Mouse (Mus musculus) stomach, postnatal 0 days (tissue): Measurements from ENCODE around the gene Taok3. TPM values are rescaled to one million over a fixed set of nuclear protein-coding genes. Genes with fewer than 3 reads are reported as not detected.
A peak's percentile ranks its signal among the peaks of the same experiment; 100 is the strongest.

Experiments
- ATAC-seq: fragments of 200-750 bp; cut with Nextera tagmentation; 2 replicates; pipeline ENCODE4 v1.8.0; 2017; ENCODE audit not compliant: low FRiP score, low TSS enrichment
- DNase-seq: peaks from one replicate; pipeline ENCODE4 v3.0.0-alpha.2; 2016; ENCODE audit warnings: low spot score
- H3K27ac ChIP-seq: fragments of 300-500 bp; sonication (generic); replicated peaks from 2 replicates; pipeline ENCODE4 v1.5.1; 2014; ENCODE audit warnings: mild to moderate bottlenecking, control low read depth
- H3K27me3 ChIP-seq: fragments of 300-500 bp; sonication (generic); 2 replicates; pipeline ENCODE4 v1.6.1; 2014; ENCODE audit warnings: low read length; ENCODE audit not compliant: control insufficient read depth, insufficient read depth
- H3K36me3 ChIP-seq: fragments of 300-500 bp; sonication (generic); 2 replicates; pipeline ENCODE4 v1.6.1; 2014; ENCODE audit warnings: low read length, mixed read lengths; ENCODE audit not compliant: control insufficient read depth, insufficient read depth
- H3K4me1 ChIP-seq: fragments of 300-500 bp; sonication (generic); replicated peaks from 2 replicates; pipeline ENCODE4 v1.6.1; 2014; ENCODE audit warnings: antibody characterized with exemption; ENCODE audit not compliant: control insufficient read depth, insufficient read depth
- H3K4me2 ChIP-seq: fragments of 300-500 bp; sonication (generic); replicated peaks from 2 replicates; pipeline ENCODE4 v1.6.1; 2014; ENCODE audit warnings: low read depth, mild to moderate bottlenecking, control low read depth, moderate library complexity
- H3K4me3 ChIP-seq: fragments of 300-500 bp; sonication (generic); 2 replicates; pipeline ENCODE4 v1.5.1; 2014; ENCODE audit warnings: low read depth, low read length, control low read depth
- H3K9ac ChIP-seq: fragments of 300-500 bp; sonication (generic); 2 replicates; pipeline ENCODE4 v1.6.1; 2014; ENCODE audit warnings: mild to moderate bottlenecking, low read length, control low read depth, mixed read lengths
- H3K9me3 ChIP-seq: fragments of 300-500 bp; sonication (generic); 2 replicates; pipeline ENCODE4 v1.6.1; 2016; ENCODE audit warnings: low read length; ENCODE audit not compliant: control insufficient read depth
- CTCF ChIP-seq: IDR thresholded peaks from 2 replicates; pipeline ENCODE4 v1.5.1; 2016; ENCODE audit warnings: antibody characterized with exemption, low read depth, mild to moderate bottlenecking, moderate library complexity
- EP300 ChIP-seq: optimal IDR thresholded peaks from 2 replicates; pipeline ENCODE3; 2016; ENCODE audit warnings: antibody characterized with exemption
- WGBS: fragments of 180-500 bp; shearing (Covaris S2); extraction: QIAGEN DNeasy Blood & Tissue Kit; methylation state at CpG from one replicate; pipeline ENCODE4 v1.1.7; 2014; 5-methylcytosine and 5-hydroxymethylcytosine counted together
- polyA plus RNA-seq: library from polyadenylated mRNA; unstranded; fragments of >200 nt; fragmentation: Nextera tagmentation; extraction: Ambion mirVana; gene quantifications from 2 replicates; pipeline ENCODE4 v1.2.1, GENCODE M21; 2015

The Taok3 gene
- polyA plus RNA-seq, 1 experiment from 2014 or later, result 24.2 TPM

DNA sequence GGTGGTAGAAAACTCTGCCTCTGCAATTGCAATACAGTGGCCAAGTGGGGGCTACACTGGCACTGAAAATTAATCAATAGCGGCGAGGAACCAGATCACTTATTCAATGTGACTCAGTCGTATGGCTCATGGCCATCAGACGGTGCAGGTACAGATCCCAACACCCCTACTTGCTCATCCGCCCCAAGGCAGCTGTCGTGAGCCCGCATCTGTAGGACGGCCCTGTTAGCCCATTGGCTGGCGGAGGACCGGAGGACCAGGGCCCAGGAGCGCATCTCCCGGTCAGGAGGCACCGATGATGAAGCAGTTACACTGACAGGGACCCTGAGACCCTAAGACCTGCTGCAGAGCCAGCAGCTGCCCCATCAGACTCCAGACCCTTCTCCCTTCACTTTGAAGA, 11.2 kb upstream of the Taok3 start:
- no peaks in the 10 kb centered on the region for H3K4me1 ChIP-seq
- no peaks in the 10 kb centered on the region for H3K9me3 ChIP-seq
- no peak for TF ChIP-seq EP300
- TF ChIP-seq CTCF, result no peak
- no peak overlapping the region for H3K27ac ChIP-seq
- H3K9ac ChIP-seq, result no peak overlapping the region
- DNase-seq (no peak), ATAC-seq (no peak)
- no peak overlapping the region for H3K4me3 ChIP-seq
- WGBS, result 95% methylated on average over 13 of the region's 13 CpGs
- H3K4me2 ChIP-seq, result no peak overlapping the region
- H3K36me3 ChIP-seq, result peaks cover 17% of the 10 kb centered on the region
- no peaks in the 10 kb centered on the region for H3K27me3 ChIP-seq

DNA sequence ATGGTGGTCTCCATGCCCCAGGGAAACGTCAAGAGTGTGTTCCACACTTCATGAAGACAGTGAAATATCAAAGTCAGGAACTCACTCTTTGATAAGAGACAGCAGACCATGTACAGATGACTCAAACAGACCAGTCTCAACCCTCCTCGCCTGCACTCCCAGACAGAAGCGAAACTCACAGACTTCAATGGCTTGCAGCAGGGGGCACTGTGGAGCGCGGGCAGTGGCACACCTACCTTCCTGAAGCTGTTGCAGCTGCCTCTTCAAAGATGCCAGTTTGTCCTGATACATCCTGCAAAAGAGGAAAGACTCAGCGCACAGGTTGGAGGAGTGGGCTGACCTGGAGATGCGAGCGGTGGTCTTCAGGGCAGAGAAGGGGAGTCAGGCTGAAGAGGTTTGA, 10.4 kb upstream of the Taok3 start:
- ATAC-seq, result no peak
- H3K9me3 ChIP-seq, result no peaks in the 10 kb centered on the region
- H3K4me2 ChIP-seq, result no peak overlapping the region
- no peaks in the 10 kb centered on the region for H3K4me1 ChIP-seq
- H3K9ac ChIP-seq, result no peak overlapping the region
- no peaks in the 10 kb centered on the region for H3K27me3 ChIP-seq
- TF ChIP-seq EP300, result no peak
- TF ChIP-seq CTCF, result peak; percentile 64
- no peak overlapping the region for H3K4me3 ChIP-seq
- peaks cover 17% of the 10 kb centered on the region for H3K36me3 ChIP-seq
- peak; percentile 41 for DNase-seq
- 86% methylated on average over 8 of the region's 8 CpGs for WGBS
- H3K27ac ChIP-seq, result no peak overlapping the region

DNA sequence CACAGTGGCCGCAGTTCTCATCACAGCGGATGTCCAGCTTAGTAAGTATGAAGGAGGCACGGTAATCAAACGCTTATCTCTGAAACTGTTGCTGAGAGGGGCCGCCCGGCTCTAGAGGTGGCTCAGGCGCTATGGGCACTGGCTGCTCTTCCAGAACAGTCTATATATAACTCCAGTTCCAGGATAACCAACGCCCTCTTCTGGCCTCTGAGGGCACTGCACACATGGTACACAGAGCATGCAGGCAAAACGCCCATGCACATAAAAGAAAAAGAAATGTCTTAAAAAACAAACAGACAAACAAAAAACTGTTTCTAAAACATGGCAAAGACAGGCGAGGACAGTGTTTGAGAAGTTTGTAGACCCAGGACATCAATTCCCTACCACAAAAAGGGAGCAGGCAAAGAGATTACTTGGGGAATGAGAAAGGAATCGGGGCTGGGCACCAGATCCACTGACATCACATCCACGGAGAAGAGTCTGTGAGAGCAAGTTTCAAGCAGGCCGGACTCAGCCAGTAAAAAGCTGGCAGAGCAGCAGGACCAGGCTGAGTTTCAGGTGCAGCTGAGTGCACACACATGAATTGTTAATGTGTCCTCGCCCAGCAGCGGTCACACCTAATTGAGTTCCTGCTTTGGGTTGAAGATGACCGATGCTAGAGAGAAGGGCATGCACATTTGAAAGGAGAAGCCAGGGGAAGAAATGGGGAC, 8.7 kb upstream of the Taok3 start:
- peaks cover 11% of the 10 kb centered on the region; the same call in 1 of the 2 replicates for H3K36me3 ChIP-seq
- 86% methylated on average over 16 of the region's 16 CpGs for WGBS
- no peak for ATAC-seq

DNA sequence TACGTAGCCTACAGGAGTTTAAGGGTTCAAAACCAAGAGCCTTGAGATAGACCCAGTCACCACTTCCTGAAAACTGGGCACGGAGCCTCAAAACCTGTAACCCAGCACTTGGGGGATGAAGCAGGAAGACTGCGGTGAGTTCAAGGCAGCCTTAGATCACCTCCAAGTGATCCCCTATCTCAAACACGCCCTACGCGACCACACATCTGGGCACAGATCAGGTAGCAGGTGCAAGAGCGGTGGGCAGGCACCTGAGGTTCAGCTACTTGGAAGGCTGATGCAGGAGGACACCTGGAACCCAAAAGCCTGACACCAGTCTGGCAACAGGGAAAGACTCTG, 8.2 kb upstream of the Taok3 start:
- 96% methylated on average over 7 of the region's 7 CpGs for WGBS
- H3K4me2 ChIP-seq, result no peak overlapping the region
- H3K4me1 ChIP-seq, result no peaks in the 10 kb centered on the region
- H3K27ac ChIP-seq, result no peak overlapping the region
- peaks cover 11% of the 10 kb centered on the region; the same call in 1 of the 2 replicates for H3K36me3 ChIP-seq
- no peak overlapping the region for H3K9ac ChIP-seq
- no peak for ATAC-seq
- no peak for DNase-seq
- TF ChIP-seq CTCF, result no peak
- TF ChIP-seq EP300, result no peak
- no peak overlapping the region for H3K4me3 ChIP-seq
- H3K27me3 ChIP-seq, result no peaks in the 10 kb centered on the region
- no peaks in the 10 kb centered on the region for H3K9me3 ChIP-seq

More for the DNA sequence above, 8.7 kb upstream of the Taok3 start:
- no peak overlapping the region for H3K27ac ChIP-seq
- H3K9me3 ChIP-seq, result no peaks in the 10 kb centered on the region
- H3K4me2 ChIP-seq, result no peak overlapping the region
- no peak overlapping the region for H3K9ac ChIP-seq
- H3K4me1 ChIP-seq, result no peaks in the 10 kb centered on the region
- no peak overlapping the region for H3K4me3 ChIP-seq
- no peaks in the 10 kb centered on the region for H3K27me3 ChIP-seq
- no peak for TF ChIP-seq EP300
- TF ChIP-seq CTCF, result peak; percentile 29; the same call in 1 of the 2 replicates
- no peak for DNase-seq

DNA sequence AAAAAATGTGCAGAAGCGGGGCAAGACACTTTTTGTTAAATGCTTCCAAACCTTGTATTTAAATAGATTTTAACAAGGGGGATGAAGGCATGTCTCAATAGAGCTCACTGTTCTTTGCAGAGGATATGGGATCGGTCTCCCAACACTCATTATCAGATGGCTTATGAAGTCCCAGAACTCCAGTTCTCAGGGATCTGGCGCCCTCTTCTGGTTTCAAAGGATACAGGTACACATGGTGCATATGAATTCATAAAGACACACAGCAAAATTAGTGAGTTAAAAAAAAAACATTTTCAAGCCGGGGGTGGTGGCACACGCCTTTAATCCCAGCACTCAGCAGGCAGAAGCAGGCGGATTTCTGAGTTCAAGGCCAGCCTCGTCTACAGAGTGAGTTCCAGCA, 6.6 kb upstream of the Taok3 start:
- Histone ChIP-seq H3K9me3 (no peaks in the 10 kb centered on the region), H3K4me2 (no peak overlapping the region), H3K9ac (no peak overlapping the region), H3K27ac (no peak overlapping the region), H3K36me3 (peaks cover 5% of the 10 kb centered on the region; the same call in 1 of the 2 replicates), H3K4me1 (no peaks in the 10 kb centered on the region), H3K4me3 (no peak overlapping the region), H3K27me3 (no peaks in the 10 kb centered on the region)
- 91% methylated on average over 7 of the region's 7 CpGs for WGBS
- TF ChIP-seq EP300, result no peak
- TF ChIP-seq CTCF, result peak; percentile 63
- DNase-seq (no peak), ATAC-seq (no peak)

DNA sequence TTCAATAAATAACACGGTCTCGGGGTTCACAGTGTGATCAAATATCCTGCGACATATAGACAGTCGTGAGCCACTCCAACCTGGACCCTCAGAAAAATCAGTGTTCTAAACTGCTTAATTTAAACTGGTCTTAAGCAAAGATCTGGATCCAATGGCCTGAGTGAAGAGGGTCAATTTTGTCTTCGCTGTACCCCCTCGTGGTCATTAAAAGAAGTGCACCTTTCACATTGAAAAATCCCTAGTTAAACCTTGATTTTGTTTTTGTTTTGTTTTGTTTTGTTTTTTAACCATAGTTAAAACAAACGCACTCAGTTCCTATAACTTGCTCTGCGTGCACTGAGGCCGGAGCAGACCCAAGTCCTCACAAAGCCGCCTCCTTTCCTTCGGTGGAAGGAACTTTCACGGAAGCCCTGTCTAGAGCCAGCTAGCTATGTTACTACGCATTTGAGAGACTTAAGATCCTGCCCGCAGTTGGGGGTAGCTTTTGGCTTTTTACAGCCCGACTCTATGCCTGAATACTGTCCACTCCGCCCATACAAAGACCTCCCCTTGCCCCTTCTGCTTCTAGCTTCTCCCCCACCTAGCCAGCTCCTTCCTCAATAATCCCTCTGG, 5.2 kb upstream of the Taok3 start:
- peak overlapping the region; percentile 85 for H3K4me2 ChIP-seq
- H3K9me3 ChIP-seq, result no peaks in the 10 kb centered on the region
- ATAC-seq (no peak), DNase-seq (no peak)
- WGBS, result 4% methylated on average over 16 of the region's 16 CpGs
- TF ChIP-seq CTCF (peak; percentile 78), EP300 (no peak)
- no peaks in the 10 kb centered on the region for H3K27me3 ChIP-seq
- H3K4me1 ChIP-seq, result no peaks in the 10 kb centered on the region
- H3K4me3 ChIP-seq, result peak overlapping the region; percentile 92
- peak overlapping the region; percentile 93 for H3K27ac ChIP-seq
- H3K36me3 ChIP-seq, result no peaks in the 10 kb centered on the region
- H3K9ac ChIP-seq, result peak overlapping the region; percentile 94
